Mouse (Mus musculus): Measurements from ENCODE around the gene Hipk2. TPM values are rescaled to one million over a fixed set of nuclear protein-coding genes. Genes with fewer than 3 reads are reported as not detected.

Gene Hipk2
- polyA plus RNA-seq, 1 experiment, result 33.9 TPM

DNA sequence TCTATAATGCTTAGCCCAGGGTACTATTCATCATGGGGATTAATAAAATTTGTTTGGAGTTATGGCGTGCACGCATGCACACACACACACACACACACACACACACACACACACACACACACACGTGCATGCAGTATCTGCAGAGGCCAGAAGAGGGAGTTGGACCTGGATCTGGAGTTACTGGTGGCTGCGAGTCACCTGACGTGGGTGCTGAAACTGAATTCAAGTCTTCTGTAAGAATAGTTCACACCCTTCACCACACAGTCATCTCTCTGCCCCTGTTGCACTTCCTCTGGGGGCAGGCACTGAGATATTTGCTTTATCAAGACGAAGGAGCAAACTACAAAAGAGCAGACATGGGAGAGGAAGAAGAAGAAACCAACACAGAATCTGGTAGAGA is 206.4 kb downstream of the Hipk2 start:
- Histone ChIP-seq H3K4me3 (ENCODE audit: control insufficient read depth, low read depth, low read length) (no peak overlapping the region), H3K4me1 (ENCODE audit: control insufficient read depth, insufficient read depth, low read length) (no peaks in the 10 kb centered on the region), H3K27me3 (ENCODE audit: control insufficient read depth, insufficient read depth, low read length) (no peaks in the 10 kb centered on the region), H3K36me3 (ENCODE audit: control insufficient read depth, insufficient read depth, low read length) (no peaks in the 10 kb centered on the region), H3K27ac (ENCODE audit: control insufficient read depth, insufficient read depth, low read depth, low read length) (no peak overlapping the region)
- TF ChIP-seq POLR2A (IDR thresholded peaks at IDR 0.05; ENCODE audit: control insufficient read depth, low read depth, low read length), result no peak
- TF ChIP-seq CTCF (IDR thresholded peaks at IDR 0.05; ENCODE audit: control insufficient read depth, insufficient read depth, insufficient replicate concordance, low read depth, low read length), result peak; percentile 20; the same call in 1 of the 2 replicates

DNA sequence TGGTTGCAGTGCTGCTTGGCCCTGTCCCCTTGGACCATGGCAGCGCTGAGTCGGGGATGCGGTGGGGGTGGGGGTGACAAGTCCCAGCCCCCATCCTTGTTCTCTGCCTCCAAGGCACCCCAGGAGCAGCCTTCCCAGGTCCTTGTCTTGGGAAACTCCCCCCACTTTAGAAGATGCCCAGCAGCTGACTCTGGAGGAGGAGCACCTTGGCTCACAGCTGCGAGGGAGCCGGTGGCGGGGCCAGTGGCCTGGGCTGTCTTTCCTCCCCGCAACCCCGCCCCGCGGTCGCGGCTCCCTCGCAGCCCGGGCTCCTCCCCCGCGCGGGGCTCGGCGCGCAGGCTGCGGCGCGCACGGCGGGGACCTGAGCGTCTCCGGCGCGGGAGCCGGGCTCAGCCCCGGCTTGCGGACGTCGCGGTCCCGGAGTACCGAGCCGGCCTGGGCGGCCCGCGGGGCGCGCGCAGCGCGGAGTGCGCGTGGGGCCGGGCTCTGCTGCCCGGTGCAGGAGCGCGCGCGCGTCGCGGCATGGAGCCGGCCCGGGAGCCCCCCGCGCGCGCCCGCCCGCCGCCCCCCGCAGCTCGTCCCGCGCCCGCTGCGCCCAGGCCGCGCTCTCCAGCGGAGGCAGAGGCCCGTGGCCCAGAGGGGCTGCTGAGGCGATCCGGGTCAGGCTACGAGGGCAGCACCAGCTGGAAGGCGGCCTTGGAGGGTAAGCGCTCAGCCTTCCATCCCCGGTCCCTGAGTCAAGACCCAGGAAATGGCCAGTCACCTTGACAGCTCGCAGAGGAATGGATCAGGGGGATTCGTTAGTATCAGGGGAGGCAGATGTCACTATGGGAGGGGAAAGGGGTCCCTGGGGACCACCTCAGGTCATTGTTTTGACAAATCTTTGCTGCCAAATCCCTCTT is 213.0 kb downstream of the Hipk2 start, which contains the start of gene Clec2l:
Clec2l (plus strand) TSS at position 356 of the 902 bp plus-strand sequence.
- no peak within 1 kb of the TSS for H3K27ac ChIP-seq (ENCODE audit: control insufficient read depth, insufficient read depth, low read depth, low read length)
- H3K27me3 ChIP-seq (ENCODE audit: control insufficient read depth, insufficient read depth, low read length), result no peaks in the 10 kb centered on the region
- H3K4me1 ChIP-seq (ENCODE audit: control insufficient read depth, insufficient read depth, low read length), result peaks cover 7% of the 10 kb centered on the region
- no peaks in the 10 kb centered on the region for H3K36me3 ChIP-seq (ENCODE audit: control insufficient read depth, insufficient read depth, low read length)
- H3K4me3 ChIP-seq (ENCODE audit: control insufficient read depth, low read depth, low read length), result peak within 1 kb of the TSS; percentile 73
- TF ChIP-seq CTCF (IDR thresholded peaks at IDR 0.05; ENCODE audit: control insufficient read depth, insufficient read depth, insufficient replicate concordance, low read depth, low read length) (no peak), POLR2A (IDR thresholded peaks at IDR 0.05; ENCODE audit: control insufficient read depth, low read depth, low read length) (no peak)

DNA sequence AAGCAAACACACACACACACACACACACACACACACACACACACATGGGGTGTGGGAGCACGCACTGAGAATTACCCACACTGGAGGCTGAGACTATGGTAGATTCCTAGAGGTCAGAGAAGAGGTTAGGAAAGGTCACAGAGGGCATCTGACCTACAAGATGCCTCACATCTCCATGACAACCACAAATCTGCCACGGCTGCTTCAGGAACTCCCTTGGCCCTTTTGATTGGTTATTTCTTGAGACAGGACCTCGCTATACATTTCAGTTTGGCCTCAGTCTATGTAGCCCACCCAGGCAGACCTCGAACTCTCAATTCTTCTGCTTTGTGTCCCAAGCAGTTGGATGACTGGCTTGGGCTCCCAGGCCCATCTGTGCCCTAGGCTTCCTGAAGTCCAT is 214.3 kb downstream of the Hipk2 start:
- no peak for TF ChIP-seq POLR2A (IDR thresholded peaks at IDR 0.05; ENCODE audit: control insufficient read depth, low read depth, low read length)
- no peak for TF ChIP-seq CTCF (IDR thresholded peaks at IDR 0.05; ENCODE audit: control insufficient read depth, insufficient read depth, insufficient replicate concordance, low read depth, low read length)
- H3K27ac ChIP-seq (ENCODE audit: control insufficient read depth, insufficient read depth, low read depth, low read length), result no peak overlapping the region
- H3K4me1 ChIP-seq (ENCODE audit: control insufficient read depth, insufficient read depth, low read length), result peaks cover 7% of the 10 kb centered on the region
- no peaks in the 10 kb centered on the region for H3K36me3 ChIP-seq (ENCODE audit: control insufficient read depth, insufficient read depth, low read length)
- H3K4me3 ChIP-seq (ENCODE audit: control insufficient read depth, low read depth, low read length), result no peak overlapping the region
- H3K27me3 ChIP-seq (ENCODE audit: control insufficient read depth, insufficient read depth, low read length), result no peaks in the 10 kb centered on the region

DNA sequence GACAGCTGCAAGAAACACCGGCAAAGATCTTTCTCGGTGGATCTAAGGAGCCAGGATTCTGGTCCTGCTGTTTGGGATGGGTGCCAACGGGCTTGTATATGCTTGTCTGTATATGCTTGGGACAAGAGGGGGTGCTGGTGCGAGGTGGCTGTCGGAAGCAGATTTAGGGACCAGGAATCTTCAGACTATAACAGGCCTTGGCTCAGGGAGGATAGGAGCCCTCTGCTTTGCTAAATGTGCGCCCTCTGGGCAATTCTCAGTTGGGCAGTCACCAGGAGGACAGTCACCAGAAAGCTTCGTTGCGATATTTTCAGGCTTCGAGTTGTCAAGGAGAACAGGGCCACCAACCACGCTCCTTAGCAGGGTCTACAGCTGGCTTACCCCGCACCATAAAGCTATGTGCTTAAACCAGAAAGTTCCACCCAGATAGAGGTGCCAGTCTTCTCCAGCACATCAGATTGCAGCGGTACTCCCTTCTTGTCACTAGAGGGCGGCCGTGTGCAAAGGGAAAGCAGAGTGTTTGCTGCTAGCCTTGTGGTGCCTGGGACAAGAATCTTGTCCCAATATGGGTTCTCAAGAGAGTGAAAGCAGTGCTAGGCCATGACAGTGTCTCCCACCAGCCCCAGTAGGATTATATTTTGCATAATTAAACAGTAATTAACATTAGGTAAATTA is 225.6 kb downstream of the Hipk2 start:
- H3K36me3 ChIP-seq (ENCODE audit: control insufficient read depth, insufficient read depth, low read length), result no peaks in the 10 kb centered on the region
- no peaks in the 10 kb centered on the region for H3K27me3 ChIP-seq (ENCODE audit: control insufficient read depth, insufficient read depth, low read length)
- TF ChIP-seq POLR2A (IDR thresholded peaks at IDR 0.05; ENCODE audit: control insufficient read depth, low read depth, low read length), result no peak
- peak; percentile 89; the same call in 1 of the 2 replicates for TF ChIP-seq CTCF (IDR thresholded peaks at IDR 0.05; ENCODE audit: control insufficient read depth, insufficient read depth, insufficient replicate concordance, low read depth, low read length)
- no peak overlapping the region for H3K27ac ChIP-seq (ENCODE audit: control insufficient read depth, insufficient read depth, low read depth, low read length)
- no peaks in the 10 kb centered on the region for H3K4me1 ChIP-seq (ENCODE audit: control insufficient read depth, insufficient read depth, low read length)
- H3K4me3 ChIP-seq (ENCODE audit: control insufficient read depth, low read depth, low read length), result no peak overlapping the region

DNA sequence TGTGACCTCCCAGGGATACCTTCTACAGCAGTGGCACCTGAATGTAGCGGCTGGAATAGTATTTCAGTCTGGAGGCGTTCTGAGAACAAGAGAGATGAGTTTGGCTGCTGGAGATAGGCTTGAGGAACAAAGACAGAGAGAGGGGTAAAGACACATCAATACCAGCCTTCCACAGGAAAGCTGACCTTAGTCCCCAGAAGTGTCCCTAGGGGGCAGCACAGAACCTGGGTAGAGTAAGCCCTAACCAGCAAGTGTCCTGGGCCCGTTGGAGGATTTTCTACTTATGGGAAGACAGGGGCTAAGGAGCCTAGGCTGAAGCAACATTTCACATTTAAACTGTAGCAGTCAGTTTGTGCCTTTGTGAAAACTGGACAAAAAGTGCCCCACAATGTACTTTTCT is 226.4 kb downstream of the Hipk2 start:
- no peaks in the 10 kb centered on the region for H3K4me1 ChIP-seq (ENCODE audit: control insufficient read depth, insufficient read depth, low read length)
- no peak for TF ChIP-seq CTCF (IDR thresholded peaks at IDR 0.05; ENCODE audit: control insufficient read depth, insufficient read depth, insufficient replicate concordance, low read depth, low read length)
- no peak for TF ChIP-seq POLR2A (IDR thresholded peaks at IDR 0.05; ENCODE audit: control insufficient read depth, low read depth, low read length)

More for the DNA sequence above, 226.4 kb downstream of the Hipk2 start:
- Histone ChIP-seq H3K36me3 (ENCODE audit: control insufficient read depth, insufficient read depth, low read length) (no peaks in the 10 kb centered on the region), H3K27ac (ENCODE audit: control insufficient read depth, insufficient read depth, low read depth, low read length) (no peak overlapping the region), H3K27me3 (ENCODE audit: control insufficient read depth, insufficient read depth, low read length) (no peaks in the 10 kb centered on the region), H3K4me3 (ENCODE audit: control insufficient read depth, low read depth, low read length) (no peak overlapping the region)

Other genes starting within 250 kb of the Hipk2 start
- gene Klrg2, start 238.9 kb downstream of the Hipk2 start, polyA plus RNA-seq (2012; rRNA removed), result 0.64 and 0.86 TPM in 2 replicates
- 0.41 and 0.61 TPM in 2 replicates for gene Clec2l, start 213.1 kb downstream of the Hipk2 start, polyA plus RNA-seq (2012; rRNA removed)
- gene Tbxas1, start 761 bp downstream of the Hipk2 start, polyA plus RNA-seq (2012; rRNA removed), result 0.16 and 0.53 TPM in 2 replicates
- 21.0 and 23.1 TPM in 2 replicates for gene Parp12, start 242.2 kb upstream of the Hipk2 start, polyA plus RNA-seq (2012; rRNA removed)

Data from testis, adult 2 months (tissue).